Mouse (Mus musculus) CH12.LX (cell line): Measurements from ENCODE around the gene Rac1. TPM values are rescaled to one million over a fixed set of nuclear protein-coding genes. Genes with fewer than 3 reads are reported as not detected.

ENCODE experiments used
- DNase-seq: peaks from one replicate; pipeline ENCODE4 v3.0.0-alpha.2; 2013; ENCODE audit errors: extremely low read depth
- H3K27ac ChIP-seq: 2 replicates; pipeline ENCODE4 v1.5.1; 2012; ENCODE audit warnings: low read depth, mild to moderate bottlenecking, control low read depth, moderate library complexity; ENCODE audit not compliant: insufficient read depth
- H3K27me3 ChIP-seq: replicated peaks from 2 replicates; pipeline ENCODE3; 2012; ENCODE audit warnings: inconsistent platforms
- H3K36me3 ChIP-seq, 2 experiments: replicated peaks in 1 of 2; 2 replicates each; pipeline versions ENCODE3 to v1.6.1; 2012; ENCODE audit warnings: inconsistent platforms in 1 of 2, low read length in 1 of 2, mild to moderate bottlenecking in 1 of 2, mixed read lengths in 1 of 2, moderate library complexity in 1 of 2; ENCODE audit not compliant: control insufficient read depth in 1 of 2, insufficient read depth in 1 of 2
- H3K4me1 ChIP-seq, 2 experiments: 2 replicates each; pipeline ENCODE4 v1.6.1; 2012; ENCODE audit warnings: inconsistent platforms in 1 of 2, moderate library complexity in 1 of 2; ENCODE audit not compliant: insufficient read depth in 2 of 2, control insufficient read depth in 1 of 2
- H3K4me2 ChIP-seq: 2 replicates; pipeline ENCODE4 v1.6.1; 2012; ENCODE audit warnings: low read depth, mild to moderate bottlenecking, control low read depth; ENCODE audit not compliant: poor library complexity, insufficient read depth, severe bottlenecking
- H3K4me3 ChIP-seq, 3 experiments: fragments of 150-350 bp in 1 of 3; sonication (generic) in 1 of 3; replicated peaks in 1 of 3; 2 replicates each; pipeline versions ENCODE3 to v1.5.1; 2011 to 2012; ENCODE audit warnings: low read depth in 2 of 3, low read length in 2 of 3, mild to moderate bottlenecking in 2 of 3, moderate library complexity in 2 of 3, control low read depth in 1 of 3, improper control_type of control experiment in 1 of 3, inconsistent platforms in 1 of 3, mixed read lengths in 1 of 3; ENCODE audit not compliant: poor library complexity in 1 of 3
- H3K79me2 ChIP-seq: replicated peaks from 2 replicates; pipeline ENCODE4 v1.6.1; 2012; ENCODE audit warnings: mild to moderate bottlenecking, moderate library complexity; ENCODE audit not compliant: control insufficient read depth, poor library complexity, insufficient read depth, severe bottlenecking; ENCODE audit errors: extremely low read depth
- H3K9ac ChIP-seq: 2 replicates; pipeline ENCODE4 v1.6.1; 2012; ENCODE audit warnings: low read depth, mild to moderate bottlenecking, control low read depth, moderate library complexity; ENCODE audit not compliant: insufficient read depth
- H3K9me3 ChIP-seq: replicated peaks from 2 replicates; pipeline ENCODE3; 2012; ENCODE audit warnings: low read length, inconsistent platforms, mixed read lengths
- BHLHE40 ChIP-seq: IDR thresholded peaks from 2 replicates; pipeline ENCODE4 v1.6.1; 2011; ENCODE audit warnings: mild to moderate bottlenecking, low read depth, low read length, improper control_type of control experiment
- CTCF ChIP-seq, 2 experiments: IDR thresholded peaks in 1 of 2; conservative IDR thresholded peaks in 1 of 2; 2 replicates each; pipeline ENCODE4 v1.5.1; 2011 to 2012; ENCODE audit warnings: low read depth in 2 of 2, low read length in 2 of 2, improper control_type of control experiment in 1 of 2, inconsistent platforms in 1 of 2, mild to moderate bottlenecking in 1 of 2, moderate library complexity in 1 of 2
- ELF1 ChIP-seq: IDR thresholded peaks from 2 replicates; pipeline ENCODE4 v1.6.1; 2014; ENCODE audit warnings: low read depth, mild to moderate bottlenecking, inconsistent platforms, low read length, improper control_type of control experiment
- JUN ChIP-seq: IDR thresholded peaks from 2 replicates; pipeline ENCODE4 v1.6.1; 2011; ENCODE audit warnings: low read depth, mild to moderate bottlenecking, low read length, improper control_type of control experiment, moderate library complexity; ENCODE audit not compliant: insufficient read depth
- MAX ChIP-seq: IDR thresholded peaks from 2 replicates; pipeline ENCODE4 v1.6.1; 2011; ENCODE audit warnings: low read length, improper control_type of control experiment
- MAZ ChIP-seq: IDR thresholded peaks from 2 replicates; pipeline ENCODE4 v1.6.1; 2012; ENCODE audit warnings: low read depth, mild to moderate bottlenecking, inconsistent platforms, low read length, improper control_type of control experiment, moderate library complexity
- MEF2A ChIP-seq: IDR thresholded peaks from 2 replicates; pipeline ENCODE4 v1.6.1; 2014; ENCODE audit warnings: low read depth, mild to moderate bottlenecking, inconsistent platforms, low read length, improper control_type of control experiment, borderline replicate concordance
- MXI1 ChIP-seq: IDR thresholded peaks from 2 replicates; pipeline ENCODE4 v1.6.1; 2011; ENCODE audit warnings: mild to moderate bottlenecking, low read depth, low read length, improper control_type of control experiment
- MYC ChIP-seq: IDR thresholded peaks from 2 replicates; pipeline ENCODE4 v1.6.1; 2011; ENCODE audit warnings: low read depth, mild to moderate bottlenecking, improper control_type of control experiment, low read length
- NELFE ChIP-seq: IDR thresholded peaks from 2 replicates; pipeline ENCODE4 v1.6.1; 2011; ENCODE audit warnings: low read depth, low read length, improper control_type of control experiment
- PAX5 ChIP-seq: IDR thresholded peaks from 2 replicates; pipeline ENCODE4 v1.6.1; 2012; ENCODE audit warnings: low read length, inconsistent platforms, mixed read lengths
- POLR2A ChIP-seq: IDR thresholded peaks from 2 replicates; pipeline ENCODE4 v1.6.1; 2011; ENCODE audit warnings: low read depth, mild to moderate bottlenecking, improper control_type of control experiment, low read length
- POLR2AphosphoS2 ChIP-seq: IDR thresholded peaks from 2 replicates; pipeline ENCODE4 v1.6.1; 2011; ENCODE audit warnings: low read depth, low read length, improper control_type of control experiment
- RAD21 ChIP-seq: IDR thresholded peaks from 2 replicates; pipeline ENCODE4 v1.6.1; 2011; ENCODE audit warnings: low read depth, mild to moderate bottlenecking, low read length, improper control_type of control experiment, moderate library complexity
- RCOR1 ChIP-seq: conservative IDR thresholded peaks from 2 replicates; pipeline ENCODE4 v1.6.1; 2012; ENCODE audit warnings: low read depth, mild to moderate bottlenecking, inconsistent platforms, low read length, improper control_type of control experiment
- SIN3A ChIP-seq: IDR thresholded peaks from 2 replicates; pipeline ENCODE4 v1.6.1; 2012; ENCODE audit warnings: low read length, improper control_type of control experiment, inconsistent platforms
- TCF12 ChIP-seq: IDR thresholded peaks from 2 replicates; pipeline ENCODE4 v1.6.1; 2014; ENCODE audit warnings: low read depth, mild to moderate bottlenecking, inconsistent platforms, low read length, improper control_type of control experiment
- UBTF ChIP-seq: IDR thresholded peaks from 2 replicates; pipeline ENCODE4 v1.6.1; 2012; ENCODE audit warnings: low read depth, mild to moderate bottlenecking, inconsistent platforms, low read length, improper control_type of control experiment, moderate library complexity
- ZC3H11A ChIP-seq: IDR thresholded peaks from 2 replicates; pipeline ENCODE4 v1.6.1; 2012; ENCODE audit warnings: low read depth, mild to moderate bottlenecking, inconsistent platforms, low read length, improper control_type of control experiment
- ZKSCAN1 ChIP-seq: IDR thresholded peaks from 2 replicates; pipeline ENCODE4 v1.6.1; 2012; ENCODE audit warnings: low read depth, inconsistent platforms, low read length, improper control_type of control experiment, borderline replicate concordance
- ZMIZ1 ChIP-seq: IDR thresholded peaks from 2 replicates; pipeline ENCODE4 v1.6.1; 2012; ENCODE audit warnings: low read depth, mild to moderate bottlenecking, inconsistent platforms, low read length, improper control_type of control experiment
- ZNF384 ChIP-seq: IDR thresholded peaks from 2 replicates; pipeline ENCODE4 v1.6.1; 2012; ENCODE audit warnings: low read depth, low read length, improper control_type of control experiment, inconsistent platforms
- dilution Hi-C: fragments of 300-500 bp; cut with MboI; formaldehyde crosslinking; loops from 2 replicates; pipeline ENCODE4 v1.14.3; 2020; ENCODE audit warnings: low sequenced_read_pairs; ENCODE audit not compliant: extremely low pct_unique_long_range_greater_than_20kb, extremely low pct_ligation_motif_present
- in situ Hi-C: fragments of 300-500 bp; cut with MboI; formaldehyde crosslinking; loops from 3 replicates; pipeline ENCODE4 v1.14.3; 2019; ENCODE audit warnings: low sequenced_read_pairs, low pct_ligation_motif_present, low pct_unique_long_range_greater_than_20kb, mixed read lengths
- polyA plus RNA-seq: library from polyadenylated mRNA; unstranded; fragments of >175 nt; gene quantifications from 2 replicates; pipeline ENCODE4 v1.2.1, GENCODE M21; 2012; ENCODE audit warnings: low read depth; ENCODE audit not compliant: insufficient read length
- total RNA-seq, 2 experiments: library from RNA; depleted of rRNA; stranded (reverse); fragments of 300-350 nt in 1 of 2; fragments of >200 nt in 1 of 2; gene quantifications; 2 replicates each; pipeline ENCODE4 v1.2.3; 2012 to 2014

Gene Rac1
- total and polyA plus RNA-seq, 3 experiments = 138 to 222 (median 199) TPM

DNA sequence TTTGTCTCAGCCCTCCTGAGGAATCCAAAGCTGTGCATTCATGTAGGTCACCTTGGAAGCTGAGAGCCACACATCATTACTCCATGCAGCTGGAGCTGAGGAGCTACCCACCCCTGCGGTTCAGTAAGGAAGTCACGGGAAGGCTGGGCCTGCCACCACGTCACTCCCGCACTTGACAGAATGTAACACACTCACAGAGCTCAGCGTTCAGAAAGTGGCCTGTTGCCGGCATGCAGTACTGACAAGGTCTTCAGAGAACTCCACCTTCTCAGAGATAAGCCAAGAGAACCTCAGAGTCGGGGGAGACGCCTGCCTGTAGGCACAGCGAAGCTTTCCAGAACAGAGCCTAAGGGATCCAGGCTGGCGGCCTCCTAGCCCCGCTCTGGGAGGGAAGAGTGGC, 18.1 kb downstream of the Rac1 start:
- peaks cover 70 to 92% of the 10 kb centered on the region in 2 experiments for H3K36me3 ChIP-seq
- no peaks in the 10 kb centered on the region for H3K27me3 ChIP-seq
- in situ Hi-C loops (no loop called here), dilution Hi-C loops (no loop called here)
- H3K9me3 ChIP-seq = no peaks in the 10 kb centered on the region
- H3K4me3 ChIP-seq = no peak overlapping the region
- H3K4me1 ChIP-seq = peaks cover 0 to 11% of the 10 kb centered on the region in 2 experiments; a peak in 1 of 4 replicates
- TF ChIP-seq MXI1 (no peak), MYC (no peak), ZKSCAN1 (no peak), JUN (no peak), TCF12 (no peak), ZNF384 (no peak), RCOR1 (no peak), ZC3H11A (no peak), NELFE (no peak), RAD21 (no peak), MAX (no peak), ELF1 (no peak), POLR2A (no peak), CTCF (conservative IDR thresholded peaks at IDR 0.05 in 1 of 2, IDR thresholded peaks at IDR 0.05 in 1 of 2; ENCODE audit: low read depth in 2 of 2, low read length in 2 of 2) (no peak), MAZ (no peak), BHLHE40 (no peak), ZMIZ1 (no peak)
- peaks cover 29% of the 10 kb centered on the region for H3K79me2 ChIP-seq
- H3K27ac ChIP-seq = no peak overlapping the region
- no peak overlapping the region for H3K9ac ChIP-seq
- DNase-seq = no peak
- no peak overlapping the region for H3K4me2 ChIP-seq

DNA sequence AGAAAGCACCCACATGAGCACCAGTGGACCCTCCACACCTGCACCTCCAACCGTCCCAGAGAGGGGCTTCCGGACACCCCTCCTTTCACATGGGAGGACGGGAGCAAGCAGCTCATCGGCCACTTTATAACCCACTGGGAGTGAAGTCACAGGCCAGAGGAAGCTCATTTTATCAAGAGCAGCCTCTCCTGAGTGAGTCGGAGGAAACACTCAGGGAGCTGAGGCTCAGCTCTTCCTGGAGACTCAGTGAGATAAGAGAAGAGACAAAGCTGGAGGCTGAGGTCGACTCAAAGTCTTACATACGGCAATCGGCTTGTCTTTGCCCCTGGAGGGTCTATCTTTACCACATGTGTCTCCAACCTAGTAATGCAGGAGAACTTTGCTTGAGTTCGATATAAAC, 18.5 kb downstream of the Rac1 start:
- Histone ChIP-seq H3K27me3 (no peaks in the 10 kb centered on the region), H3K4me1 (peaks cover 0 to 11% of the 10 kb centered on the region in 2 experiments; a peak in 1 of 4 replicates), H3K36me3 (peaks cover 69 to 92% of the 10 kb centered on the region in 2 experiments), H3K79me2 (peaks cover 29% of the 10 kb centered on the region), H3K9me3 (no peaks in the 10 kb centered on the region), H3K9ac (no peak overlapping the region), H3K4me2 (no peak overlapping the region), H3K4me3 (no peak overlapping the region), H3K27ac (no peak overlapping the region)
- in situ Hi-C loops (no loop called here), dilution Hi-C loops (no loop called here)
- no peak for DNase-seq
- TF ChIP-seq ZKSCAN1 = no peak
- no peak for TF ChIP-seq MEF2A
- TF ChIP-seq UBTF = no peak
- no peak for TF ChIP-seq SIN3A
- no peak for TF ChIP-seq NELFE
- TF ChIP-seq MAZ = no peak
- no peak for TF ChIP-seq POLR2AphosphoS2
- no peak for TF ChIP-seq PAX5
